Mouse (Mus musculus): ENCODE measurements around the gene Msh6. TPM values are rescaled to one million over a fixed set of nuclear protein-coding genes. Genes with fewer than 3 reads are reported as not detected.

Gene Msh6
- polyA plus RNA-seq, 1 experiment from 2014 or later, result 39.2 TPM

DNA sequence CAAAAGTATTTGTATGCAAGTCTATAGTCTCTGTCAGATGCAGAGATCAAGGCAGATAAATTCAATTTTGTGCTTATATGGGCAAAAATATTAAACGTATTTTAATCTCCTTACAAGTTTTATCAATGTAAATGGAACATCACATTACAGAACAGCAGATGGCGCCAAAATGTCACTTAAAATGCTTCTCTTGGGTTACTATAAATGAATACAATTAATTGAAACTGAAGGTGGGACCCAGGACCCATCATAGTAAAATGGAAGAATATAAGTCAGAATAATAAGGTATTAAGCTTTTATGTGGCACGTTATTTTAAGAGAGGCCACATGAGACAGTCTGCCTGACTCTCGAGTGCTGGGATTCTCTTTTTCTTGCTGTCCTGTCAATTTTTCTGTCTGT, 50.4 kb downstream of the Msh6 start:
- no peak overlapping the region for H3K4me3 ChIP-seq (ENCODE audit: low read depth, low read length)
- no peak overlapping the region for H3K9ac ChIP-seq (ENCODE audit: low read depth, low read length)
- WGBS (ENCODE audit: insufficient replicate concordance), result 45% methylated on average over 4 of the region's 4 CpGs
- no peak overlapping the region for H3K4me2 ChIP-seq
- no peaks in the 10 kb centered on the region for H3K27me3 ChIP-seq (ENCODE audit: control insufficient read depth, insufficient read depth, low read length)
- H3K4me1 ChIP-seq (ENCODE audit: control insufficient read depth, insufficient read depth, low read length), result 0 out of 2 replicates have a peak, but pooled peaks cover 5% of the 10 kb centered on the region
- H3K27ac ChIP-seq (ENCODE audit: low read depth, low read length), result no peak overlapping the region
- no peaks in the 10 kb centered on the region for H3K9me3 ChIP-seq (replicated peaks; ENCODE audit: control insufficient read depth, low read length)
- no peaks in the 10 kb centered on the region for H3K36me3 ChIP-seq (ENCODE audit: control insufficient read depth, insufficient read depth, low read length)
- no peak for ATAC-seq (replicated peaks; ENCODE audit: insufficient number of reproducible peaks, low FRiP score, low TSS enrichment)

DNA sequence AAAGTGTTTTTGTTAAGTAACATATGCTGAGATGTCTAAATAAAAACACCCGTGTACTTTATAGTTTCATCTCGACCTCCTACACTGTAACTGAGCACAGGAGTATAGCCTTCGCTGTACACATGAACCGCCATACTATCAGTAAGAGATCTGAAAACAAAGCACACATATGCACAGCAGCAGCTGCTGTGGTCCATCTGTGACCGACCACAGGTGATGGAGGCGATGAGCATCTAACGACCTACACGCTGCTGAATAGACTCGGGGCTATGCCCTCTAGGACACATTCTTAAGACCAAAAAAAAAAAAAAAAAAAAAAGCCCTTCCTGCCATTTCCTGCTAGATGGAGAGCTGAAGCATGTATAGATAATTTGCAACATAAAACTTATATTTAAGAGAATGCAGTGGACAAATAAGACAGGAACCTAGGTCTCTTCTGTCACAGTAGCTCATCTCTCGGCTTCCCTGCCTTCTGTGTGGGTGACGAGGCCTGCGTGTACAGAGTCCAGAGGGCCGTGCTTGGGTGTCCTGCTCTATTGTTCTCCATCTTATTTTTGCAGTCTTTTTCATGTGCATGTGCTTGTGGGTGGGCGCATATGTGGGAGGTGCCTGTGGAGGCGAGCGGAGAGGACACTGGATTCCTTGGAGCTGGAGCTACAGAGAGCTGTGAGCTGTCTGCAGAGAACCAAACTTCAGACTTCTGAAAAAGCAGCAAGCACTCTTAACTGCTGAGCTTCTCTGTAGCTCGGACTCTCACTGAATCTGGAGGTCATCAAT, 54.5 kb downstream of the Msh6 start:
- H3K9ac ChIP-seq (ENCODE audit: low read depth, low read length), result no peak overlapping the region
- no peaks in the 10 kb centered on the region for H3K27me3 ChIP-seq (ENCODE audit: control insufficient read depth, insufficient read depth, low read length)
- no peak overlapping the region for H3K4me2 ChIP-seq
- peaks cover 10% of the 10 kb centered on the region; the same call in 1 of the 2 replicates for H3K4me1 ChIP-seq (ENCODE audit: control insufficient read depth, insufficient read depth, low read length)
- WGBS (ENCODE audit: insufficient replicate concordance), result 84% methylated on average over 17 of the region's 17 CpGs
- no peaks in the 10 kb centered on the region for H3K9me3 ChIP-seq (replicated peaks; ENCODE audit: control insufficient read depth, low read length)
- no peaks in the 10 kb centered on the region for H3K36me3 ChIP-seq (ENCODE audit: control insufficient read depth, insufficient read depth, low read length)
- H3K27ac ChIP-seq (ENCODE audit: low read depth, low read length), result no peak overlapping the region
- no peak overlapping the region for H3K4me3 ChIP-seq (ENCODE audit: low read depth, low read length)
- no peak for ATAC-seq (replicated peaks; ENCODE audit: insufficient number of reproducible peaks, low FRiP score, low TSS enrichment)

DNA sequence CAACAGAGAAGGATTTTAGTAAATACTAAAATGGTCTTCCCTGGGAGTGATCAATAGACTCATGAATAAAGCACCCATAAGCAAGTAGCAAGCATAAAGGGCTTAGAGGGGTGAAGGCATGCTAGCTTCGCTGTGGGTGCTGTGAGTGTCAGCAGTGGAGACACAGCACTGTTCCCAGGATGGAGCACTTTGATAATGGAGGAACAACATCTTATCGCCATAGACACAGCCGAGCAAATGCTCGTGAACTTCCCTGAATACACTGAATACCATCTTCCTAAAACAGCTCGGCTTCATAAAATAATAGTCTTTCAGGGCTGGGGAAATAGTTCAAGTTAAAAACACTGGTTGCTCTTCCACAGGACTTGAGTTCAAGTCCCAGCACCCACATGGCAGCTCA, 56.9 kb downstream of the Msh6 start:
- no peak for ATAC-seq (replicated peaks; ENCODE audit: insufficient number of reproducible peaks, low FRiP score, low TSS enrichment)
- Histone ChIP-seq H3K9me3 (replicated peaks; ENCODE audit: control insufficient read depth, low read length) (no peaks in the 10 kb centered on the region), H3K27ac (ENCODE audit: low read depth, low read length) (no peak overlapping the region), H3K27me3 (ENCODE audit: control insufficient read depth, insufficient read depth, low read length) (no peaks in the 10 kb centered on the region), H3K4me2 (no peak overlapping the region), H3K36me3 (ENCODE audit: control insufficient read depth, insufficient read depth, low read length) (no peaks in the 10 kb centered on the region), H3K4me1 (ENCODE audit: control insufficient read depth, insufficient read depth, low read length) (peaks cover 10% of the 10 kb centered on the region; the same call in 1 of the 2 replicates), H3K4me3 (ENCODE audit: low read depth, low read length) (no peak overlapping the region), H3K9ac (ENCODE audit: low read depth, low read length) (no peak overlapping the region)
- WGBS (ENCODE audit: insufficient replicate concordance), result 79% methylated on average over 5 of the region's 5 CpGs

DNA sequence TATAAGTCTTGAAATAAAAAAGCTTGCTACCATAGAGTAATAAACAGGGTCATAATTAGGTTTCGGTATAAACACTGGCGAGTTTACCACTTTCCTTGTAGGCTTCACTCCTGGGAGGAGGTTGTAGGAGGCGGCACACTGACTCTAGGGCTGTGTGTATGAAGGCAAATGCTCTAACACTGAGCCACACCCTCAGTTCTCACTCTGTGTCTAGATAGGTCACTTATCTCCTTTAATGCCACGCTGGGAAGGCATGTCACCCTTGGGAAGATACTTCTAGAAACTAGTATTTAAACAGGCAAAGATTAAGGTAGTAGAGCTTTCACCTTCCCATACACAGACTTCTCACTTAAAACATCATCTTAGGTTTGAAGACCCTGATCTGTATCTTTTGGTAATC, 59.6 kb downstream of the Msh6 start:
- Histone ChIP-seq H3K27me3 (ENCODE audit: control insufficient read depth, insufficient read depth, low read length) (no peaks in the 10 kb centered on the region), H3K4me1 (ENCODE audit: control insufficient read depth, insufficient read depth, low read length) (peaks cover 10% of the 10 kb centered on the region; the same call in 1 of the 2 replicates), H3K9ac (ENCODE audit: low read depth, low read length) (no peak overlapping the region), H3K36me3 (ENCODE audit: control insufficient read depth, insufficient read depth, low read length) (no peaks in the 10 kb centered on the region), H3K9me3 (replicated peaks; ENCODE audit: control insufficient read depth, low read length) (no peaks in the 10 kb centered on the region), H3K4me3 (ENCODE audit: low read depth, low read length) (no peak overlapping the region), H3K27ac (ENCODE audit: low read depth, low read length) (no peak overlapping the region), H3K4me2 (no peak overlapping the region)
- no peak for ATAC-seq (replicated peaks; ENCODE audit: insufficient number of reproducible peaks, low FRiP score, low TSS enrichment)
- WGBS (ENCODE audit: insufficient replicate concordance), result 75% methylated on average over 4 of the region's 4 CpGs

Other genes starting within 250 kb of the Msh6 start
- 0.23 and 0.51 TPM in 2 replicates for gene Kcnk12, start 177.1 kb upstream of the Msh6 start, polyA plus RNA-seq (2014; fragmentation: Nextera tagmentation; extraction: Ambion mirVana)
- not detected in 2 replicates for gene Rpl36-ps4, start 54.1 kb upstream of the Msh6 start, polyA plus RNA-seq (2014; fragmentation: Nextera tagmentation; extraction: Ambion mirVana)
- 17.3 and 17.7 TPM in 2 replicates for gene Fbxo11, start 90.2 kb downstream of the Msh6 start, polyA plus RNA-seq (2014; fragmentation: Nextera tagmentation; extraction: Ambion mirVana)